Mouse (Mus musculus) embryonic facial prominence, embryonic 14.5 days (tissue): ENCODE results near the gene Wdr72. TPM values are rescaled to one million over a fixed set of nuclear protein-coding genes. Genes with fewer than 3 reads are reported as not detected.

ENCODE experiments used
- ATAC-seq: fragments of 200-750 bp; cut with Nextera tagmentation; 2 replicates; pipeline ENCODE4 v1.8.0; 2017; ENCODE audit warnings: low read depth, moderate number of reproducible peaks, moderate TSS enrichment
- DNase-seq: peaks from one replicate; pipeline ENCODE4 v3.0.0-alpha.2; 2015; ENCODE audit warnings: low spot score
- H3K27ac ChIP-seq: fragments of 300-500 bp; sonication (generic); replicated peaks from 2 replicates; pipeline ENCODE4 v1.5.1; 2014; ENCODE audit warnings: low read depth, mild to moderate bottlenecking, low read length, moderate library complexity
- H3K27me3 ChIP-seq: fragments of 300-500 bp; sonication (generic); replicated peaks from 2 replicates; pipeline ENCODE4 v1.6.1; 2014; ENCODE audit warnings: low read length; ENCODE audit not compliant: control insufficient read depth, insufficient read depth
- H3K36me3 ChIP-seq: fragments of 300-500 bp; sonication (generic); 2 replicates; pipeline ENCODE4 v1.6.1; 2014; ENCODE audit warnings: low read length, mixed read lengths; ENCODE audit not compliant: control insufficient read depth, insufficient read depth
- H3K4me1 ChIP-seq: fragments of 300-500 bp; sonication (generic); 2 replicates; pipeline ENCODE4 v1.6.1; 2014; ENCODE audit warnings: antibody characterized with exemption, low read length; ENCODE audit not compliant: control insufficient read depth, insufficient read depth
- H3K4me2 ChIP-seq: fragments of 300-500 bp; sonication (generic); 2 replicates; pipeline ENCODE4 v1.6.1; 2014; ENCODE audit warnings: low read depth, mild to moderate bottlenecking, low read length, moderate library complexity, mixed read lengths
- H3K4me3 ChIP-seq: fragments of 300-500 bp; sonication (generic); 2 replicates; pipeline ENCODE4 v1.5.1; 2014; ENCODE audit warnings: low read depth, mild to moderate bottlenecking, low read length
- H3K9ac ChIP-seq: fragments of 300-500 bp; sonication (generic); 2 replicates; pipeline ENCODE4 v1.6.1; 2014; ENCODE audit warnings: low read depth, mild to moderate bottlenecking, low read length, moderate library complexity, mixed read lengths
- H3K9me3 ChIP-seq: fragments of 300-500 bp; sonication (generic); 2 replicates; pipeline ENCODE4 v1.6.1; 2016; ENCODE audit warnings: low read length; ENCODE audit not compliant: control insufficient read depth
- WGBS: fragments of 180-500 bp; shearing (Covaris S2); extraction: QIAGEN DNeasy Blood & Tissue Kit; methylation state at CpG from one replicate; pipeline ENCODE4 v1.1.7; 2014; 5-methylcytosine and 5-hydroxymethylcytosine counted together
- polyA plus RNA-seq: library from polyadenylated mRNA; unstranded; fragments of >200 nt; fragmentation: Nextera tagmentation; extraction: Ambion mirVana; gene quantifications from 2 replicates; pipeline ENCODE4 v1.2.1, GENCODE M21; 2014

Gene Wdr72
- polyA plus RNA-seq, 1 experiment from 2014 or later, result 0.86 TPM

DNA sequence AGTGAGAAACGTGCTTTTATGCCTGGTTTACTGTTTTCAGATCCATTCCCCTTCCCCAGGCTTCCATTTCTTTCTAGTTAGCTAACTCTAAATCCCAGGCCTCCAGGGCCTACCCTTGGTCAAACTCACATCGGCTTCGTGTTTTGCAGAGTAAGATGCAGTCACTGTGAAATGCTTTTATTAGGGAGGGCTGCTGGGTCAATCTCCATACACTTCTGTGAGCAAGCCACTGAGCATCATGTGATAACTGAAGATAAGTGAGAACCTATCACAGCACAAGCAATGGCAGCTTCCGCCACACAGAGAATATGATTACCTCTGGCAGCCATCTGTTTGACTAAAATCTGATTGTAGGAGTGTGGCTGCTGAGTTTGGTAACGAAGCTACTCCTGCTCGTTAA, 59.7 kb downstream of the Wdr72 start:
- DNase-seq (peak; percentile 2), ATAC-seq (no peak)
- no peaks in the 10 kb centered on the region for H3K4me1 ChIP-seq
- no peak overlapping the region for H3K4me3 ChIP-seq
- no peaks in the 10 kb centered on the region for H3K27me3 ChIP-seq
- no peak overlapping the region for H3K27ac ChIP-seq
- 53% methylated on average over 6 of the region's 6 CpGs for WGBS
- no peak overlapping the region for H3K4me2 ChIP-seq
- no peak overlapping the region for H3K9ac ChIP-seq
- H3K9me3 ChIP-seq, result no peaks in the 10 kb centered on the region
- H3K36me3 ChIP-seq, result no peaks in the 10 kb centered on the region

- ATAC-seq (peak; percentile 37; the same call in 1 of the 2 replicates), DNase-seq (peak; percentile 56)
- Histone ChIP-seq H3K27ac (no peak overlapping the region), H3K27me3 (no peaks in the 10 kb centered on the region), H3K36me3 (no peaks in the 10 kb centered on the region), H3K9ac (no peak overlapping the region), H3K4me1 (peaks cover 3% of the 10 kb centered on the region; the same call in 1 of the 2 replicates), H3K4me2 (peak overlapping the region; percentile 36), H3K9me3 (no peaks in the 10 kb centered on the region), H3K4me3 (no peak overlapping the region)
- whole genome bisulfite sequencing, result 22% methylated on average over 16 of the region's 16 CpGs
These were observed 76.7 kb downstream of the Wdr72 start for GRCm38 (mm10) chr9:74186748-74187400.

GRCm38 (mm10) chr9:74187401-74188029, 77.4 kb downstream of the Wdr72 start:
- DNase-seq (no peak), ATAC-seq (no peak)
- 36% methylated on average over 8 of the region's 8 CpGs for WGBS

GRCm38 (mm10) chr9:74194898-74195297, 84.7 kb downstream of the Wdr72 start:
- Histone ChIP-seq H3K4me1 (no peaks in the 10 kb centered on the region), H3K36me3 (no peaks in the 10 kb centered on the region), H3K4me3 (no peak overlapping the region), H3K27me3 (no peaks in the 10 kb centered on the region), H3K4me2 (no peak overlapping the region), H3K9ac (no peak overlapping the region), H3K27ac (no peak overlapping the region), H3K9me3 (no peaks in the 10 kb centered on the region)
- ATAC-seq (no peak), DNase-seq (no peak)
- WGBS, result 86% methylated on average over 2 of the region's 2 CpGs

More at GRCm38 (mm10) chr9:74187401-74188029, 77.4 kb downstream of the Wdr72 start:
- H3K9ac ChIP-seq, result no peak overlapping the region
- no peaks in the 10 kb centered on the region for H3K27me3 ChIP-seq
- H3K27ac ChIP-seq, result no peak overlapping the region
- H3K36me3 ChIP-seq, result no peaks in the 10 kb centered on the region
- H3K4me2 ChIP-seq, result peak overlapping the region; percentile 36; the same call in 1 of the 2 replicates
- H3K4me3 ChIP-seq, result no peak overlapping the region
- peaks cover 3% of the 10 kb centered on the region; the same call in 1 of the 2 replicates for H3K4me1 ChIP-seq
- H3K9me3 ChIP-seq, result no peaks in the 10 kb centered on the region

GRCm38 (mm10) chr9:74228272-74228671, 118.1 kb downstream of the Wdr72 start:
- no peak overlapping the region for H3K4me3 ChIP-seq
- no peak overlapping the region for H3K4me2 ChIP-seq
- no peak overlapping the region for H3K9ac ChIP-seq
- 65% methylated on average over 6 of the region's 6 CpGs for WGBS
- DNase-seq (no peak), ATAC-seq (no peak)
- no peaks in the 10 kb centered on the region for H3K4me1 ChIP-seq
- no peaks in the 10 kb centered on the region for H3K36me3 ChIP-seq
- no peak overlapping the region for H3K27ac ChIP-seq
- H3K27me3 ChIP-seq, result no peaks in the 10 kb centered on the region
- H3K9me3 ChIP-seq, result no peaks in the 10 kb centered on the region

GRCm38 (mm10) chr9:74241292-74241691, 131.1 kb downstream of the Wdr72 start:
- Histone ChIP-seq H3K36me3 (no peaks in the 10 kb centered on the region), H3K9ac (no peak overlapping the region), H3K27ac (no peak overlapping the region), H3K4me2 (no peak overlapping the region), H3K4me1 (no peaks in the 10 kb centered on the region), H3K9me3 (no peaks in the 10 kb centered on the region), H3K27me3 (no peaks in the 10 kb centered on the region), H3K4me3 (no peak overlapping the region)
- ATAC-seq, result no peak
- 68% methylated on average over 5 of the region's 5 CpGs for WGBS
- DNase-seq, result no peak

DNA sequence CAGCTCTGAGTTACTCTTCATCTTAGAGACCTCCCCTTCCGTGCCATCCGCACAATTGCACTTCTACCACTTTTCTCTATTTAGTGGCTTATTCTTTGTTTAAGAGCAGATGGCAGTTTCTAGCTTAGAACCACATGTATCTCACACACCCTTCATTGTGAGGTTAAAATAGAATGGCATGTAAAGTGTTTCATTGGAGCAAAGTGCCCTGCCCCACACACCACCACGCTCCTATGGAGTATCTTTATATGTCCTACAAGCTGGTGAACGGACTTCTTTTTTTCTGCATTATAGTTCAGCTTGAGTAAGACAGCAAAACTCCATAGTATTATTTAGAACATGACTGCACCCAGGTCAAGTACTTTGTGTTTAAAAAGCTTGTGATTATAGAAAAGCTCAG, 137.9 kb downstream of the Wdr72 start:
- Histone ChIP-seq H3K4me3 (no peak overlapping the region), H3K27ac (no peak overlapping the region), H3K27me3 (no peaks in the 10 kb centered on the region), H3K9ac (no peak overlapping the region), H3K4me2 (no peak overlapping the region), H3K36me3 (no peaks in the 10 kb centered on the region), H3K4me1 (no peaks in the 10 kb centered on the region), H3K9me3 (no peaks in the 10 kb centered on the region)
- 85% methylated on average over 4 of the region's 4 CpGs for WGBS
- no peak for ATAC-seq
- no peak for DNase-seq

GRCm38 (mm10) chr9:74249486-74249885, 139.3 kb downstream of the Wdr72 start:
- Histone ChIP-seq H3K4me1 (no peaks in the 10 kb centered on the region), H3K9ac (no peak overlapping the region), H3K9me3 (no peaks in the 10 kb centered on the region), H3K4me2 (no peak overlapping the region), H3K27me3 (no peaks in the 10 kb centered on the region), H3K36me3 (no peaks in the 10 kb centered on the region), H3K27ac (no peak overlapping the region), H3K4me3 (no peak overlapping the region)
- 32% methylated on average over 1 of the region's 1 CpGs for WGBS
- ATAC-seq (no peak), DNase-seq (no peak)

DNA sequence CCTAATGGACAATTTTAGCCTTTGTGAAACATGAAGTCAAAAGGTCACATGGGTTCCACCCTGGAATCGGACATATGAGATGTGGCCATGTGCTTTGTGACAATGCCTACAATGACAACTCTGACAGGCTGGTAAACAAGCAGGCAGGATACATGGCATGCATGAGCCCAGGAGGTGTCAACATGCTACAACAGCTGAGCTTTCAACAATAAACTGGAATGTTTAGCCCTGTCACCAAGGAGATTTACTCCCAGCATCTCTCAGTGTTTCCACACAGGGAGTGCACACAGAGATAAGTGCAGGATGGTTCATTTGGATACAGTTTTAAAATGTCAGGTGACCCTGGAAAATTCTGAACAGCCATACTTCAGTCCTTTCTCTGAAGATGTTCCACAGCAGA, 140.4 kb downstream of the Wdr72 start:
- DNase-seq (no peak), ATAC-seq (no peak)
- 37% methylated on average over 1 of the region's 1 CpGs for WGBS
- no peak overlapping the region for H3K27ac ChIP-seq
- H3K27me3 ChIP-seq, result no peaks in the 10 kb centered on the region
- no peak overlapping the region for H3K4me2 ChIP-seq
- H3K4me3 ChIP-seq, result no peak overlapping the region
- H3K9ac ChIP-seq, result no peak overlapping the region
- no peaks in the 10 kb centered on the region for H3K36me3 ChIP-seq
- no peaks in the 10 kb centered on the region for H3K4me1 ChIP-seq
- H3K9me3 ChIP-seq, result no peaks in the 10 kb centered on the region
